Mouse (Mus musculus) brain, embryonic 14.5 days (tissue): ENCODE results near the gene Parg.

Source experiments
- CTCF ChIP-seq: fragments of 200-500 bp; IDR thresholded peaks from 2 replicates; pipeline ENCODE4 v1.5.1; 2012; ENCODE audit warnings: inconsistent platforms, mild to moderate bottlenecking, moderate library complexity, borderline replicate concordance; ENCODE audit not compliant: insufficient read depth, insufficient read length; ENCODE audit errors: extremely low read depth
- POLR2A ChIP-seq: fragments of 200-500 bp; IDR thresholded peaks from 2 replicates; pipeline ENCODE4 v1.6.1; 2012; ENCODE audit warnings: mild to moderate bottlenecking, inconsistent platforms, borderline replicate concordance; ENCODE audit not compliant: poor library complexity, insufficient read depth, insufficient read length, severe bottlenecking; ENCODE audit errors: extremely low read depth

GRCm38 (mm10) chr14:32166062-32166441 is 35.7 kb upstream of the Parg start:
- TF ChIP-seq CTCF (no peak), POLR2A (no peak)
